Mouse (Mus musculus) cerebellum, adult 9-11 months (tissue): ENCODE measurements around the gene Zfp2.

Experiments
- DNase-seq: peaks from one replicate; pipeline ENCODE4 v3.0.0; 2022

Gene Zfp2

GRCm38 (mm10) chr11:50850989-50851601 lies 64.9 kb downstream of the Zfp2 start:
- DNase-seq, result no peak

- no peak for DNase-seq
Measured at GRCm38 (mm10) chr11:50850177-50850735, 65.7 kb downstream of the Zfp2 start, which contains the start of gene Grm6. Grm6 (plus strand) TSS chr11:50850685.

- DNase-seq, result no peak
Measured at GRCm38 (mm10) chr11:50849310-50849709, 66.7 kb downstream of the Zfp2 start.
